Mouse (Mus musculus): ENCODE data around the gene Zfp367.

GRCm38 (mm10) chr13:64089130-64089529 is 63.9 kb downstream of the Zfp367 start, which contains the start of gene Hsd17b3:
- TF ChIP-seq CTCF (IDR thresholded peaks at IDR 0.05; ENCODE audit: low read depth, low read length) (no peak), GATA1 (IDR thresholded peaks at IDR 0.05; ENCODE audit: borderline replicate concordance, low read length) (no peak)

Data from G1E (cell line).